Mouse (Mus musculus): ENCODE measurements around the gene Jph3.
A peak's percentile ranks its signal among the peaks of the same experiment; 100 is the strongest.

Gene Jph3

GRCm38 (mm10) chr8:121730646-121731045 is 1.2 kb downstream of the Jph3 start:
- no peak for DNase-seq

- no peak for DNase-seq
Measured at GRCm38 (mm10) chr8:121731060-121731459, 1.6 kb downstream of the Jph3 start.

DNA sequence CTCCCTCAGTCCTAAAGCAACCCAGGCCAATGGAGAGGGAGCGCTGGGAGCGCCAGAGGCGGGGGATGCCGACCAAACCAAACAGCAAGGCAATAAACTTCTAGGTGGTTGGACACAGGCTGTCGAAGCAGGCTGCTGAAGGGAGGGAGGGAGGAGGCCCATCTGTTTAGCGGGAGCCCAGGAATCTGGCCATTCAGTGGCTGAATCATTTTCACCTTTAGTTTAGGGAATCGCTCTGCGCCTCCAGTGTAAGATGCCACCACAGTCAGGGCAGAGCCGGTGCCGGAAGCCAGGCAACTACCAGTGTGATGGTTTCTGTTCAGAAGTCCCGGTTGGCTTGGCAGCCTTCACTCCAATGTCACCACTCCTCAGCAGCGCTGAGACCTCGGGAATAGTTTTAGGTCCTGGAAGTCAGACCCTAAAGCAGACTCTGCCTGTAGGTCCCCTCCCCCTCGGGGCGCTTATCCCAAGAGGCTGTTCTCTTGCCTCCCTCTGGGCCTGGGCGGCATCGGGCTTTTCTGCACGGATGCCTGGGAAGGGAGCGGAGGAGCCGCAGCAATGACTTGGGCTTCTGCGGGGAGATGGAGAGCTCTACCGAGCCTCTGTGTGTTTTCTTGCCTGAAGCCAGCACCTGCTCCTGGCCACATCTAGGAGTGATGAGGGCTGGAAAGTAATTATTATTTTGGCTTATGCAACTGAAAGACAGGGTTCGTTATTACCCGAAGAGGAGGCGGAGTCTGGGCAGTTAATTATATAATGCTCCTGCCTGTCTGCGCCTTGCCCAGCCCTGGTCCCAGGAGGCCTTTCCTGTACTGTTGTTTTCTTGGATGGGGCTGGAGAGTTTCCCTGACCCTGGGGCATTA is 2.3 kb downstream of the Jph3 start:
- no peak for DNase-seq

GRCm38 (mm10) chr8:121732334-121732665 is 2.9 kb downstream of the Jph3 start:
- no peak for DNase-seq

GRCm38 (mm10) chr8:121734262-121734661 is 4.8 kb downstream of the Jph3 start:
- DNase-seq, result no peak

- no peak for DNase-seq
Measured at GRCm38 (mm10) chr8:121736236-121736635, 6.8 kb downstream of the Jph3 start.

GRCm38 (mm10) chr8:121740721-121741120 is 11.3 kb downstream of the Jph3 start:
- DNase-seq, result no peak

GRCm38 (mm10) chr8:121749501-121749900 is 20.1 kb downstream of the Jph3 start:
- no peak for DNase-seq

DNA sequence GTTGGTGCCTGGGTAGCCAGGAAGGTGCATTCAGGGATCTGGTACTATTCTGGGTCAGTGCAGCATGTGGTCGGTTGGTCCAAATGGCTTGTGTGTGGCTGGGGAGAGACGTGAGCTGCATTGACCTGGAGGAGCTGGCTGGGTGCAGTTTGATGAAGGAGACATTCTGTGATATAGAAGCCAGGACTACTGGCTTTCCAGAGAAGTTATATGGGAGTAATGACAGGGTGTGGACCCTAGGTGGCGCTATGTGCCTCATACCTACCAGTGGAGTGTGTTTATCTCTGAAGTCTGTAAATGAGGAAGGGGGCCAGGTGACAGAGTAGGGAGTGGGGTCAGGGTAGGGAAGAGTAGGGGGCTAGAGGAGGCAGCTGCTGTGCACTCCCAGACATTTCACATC is 21.1 kb downstream of the Jph3 start:
- DNase-seq, result no peak

- DNase-seq, result peak; percentile 11 to 22
Measured at GRCm38 (mm10) chr8:121751407-121751806, 22.0 kb downstream of the Jph3 start.

- no peak for DNase-seq
Measured at GRCm38 (mm10) chr8:121758470-121758869, 29.0 kb downstream of the Jph3 start.

GRCm38 (mm10) chr8:121760484-121760883 is 31.1 kb downstream of the Jph3 start:
- DNase-seq, result no peak

DNA sequence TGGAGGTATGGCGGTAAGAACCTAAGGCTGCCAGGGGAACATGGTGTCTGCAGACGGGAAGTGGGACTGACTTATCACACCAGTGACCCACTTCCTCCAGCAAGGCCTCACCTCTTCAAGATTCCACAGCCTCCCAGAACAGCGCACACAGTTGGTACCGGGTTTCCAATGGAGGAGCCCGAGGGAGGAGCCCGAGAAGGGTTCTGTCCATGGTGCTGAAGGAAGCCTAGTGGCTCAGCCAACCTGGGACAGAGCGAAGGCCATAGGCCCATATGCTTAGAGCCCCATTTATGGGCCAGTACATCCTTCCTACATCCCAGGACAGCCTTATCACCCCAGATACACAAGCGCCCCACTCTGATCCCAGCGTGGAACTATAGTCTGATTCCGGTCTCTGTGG is 32.1 kb downstream of the Jph3 start:
- no peak for DNase-seq

DNA sequence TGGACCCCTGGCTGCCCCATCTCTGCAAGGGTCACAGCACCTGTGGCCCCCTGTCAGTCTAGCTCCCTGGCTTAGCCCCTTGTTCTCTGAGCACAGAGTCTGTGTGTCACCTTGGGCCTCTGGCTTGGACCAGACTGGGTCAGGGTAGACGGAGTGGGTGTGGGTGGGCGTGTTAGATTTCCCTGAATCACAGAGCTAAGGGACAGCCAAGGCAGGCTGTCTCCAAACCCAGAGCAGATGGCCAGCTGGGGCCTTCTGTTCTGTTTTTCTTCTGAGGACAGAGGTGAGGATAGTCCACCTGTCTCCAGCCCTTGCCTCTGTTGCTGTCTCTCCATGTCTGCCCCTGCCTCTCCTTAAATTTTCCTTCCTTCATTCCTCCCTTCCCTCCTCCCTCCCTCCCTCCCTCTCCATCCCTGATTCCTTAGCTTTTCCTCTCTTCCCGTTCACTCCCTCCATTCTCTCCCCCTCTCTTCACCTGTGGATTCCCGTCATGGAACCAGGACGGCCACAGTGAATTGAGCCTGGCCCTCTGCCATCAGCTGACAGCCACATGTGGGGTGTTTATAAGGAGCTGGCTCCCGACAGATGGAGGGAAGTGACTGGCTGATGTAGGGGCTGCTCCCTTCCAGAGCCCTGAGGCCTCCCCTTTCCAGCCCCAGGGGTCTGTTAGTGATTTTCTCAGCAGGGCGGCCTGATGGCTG is 33.7 kb downstream of the Jph3 start:
- no peak for DNase-seq

DNA sequence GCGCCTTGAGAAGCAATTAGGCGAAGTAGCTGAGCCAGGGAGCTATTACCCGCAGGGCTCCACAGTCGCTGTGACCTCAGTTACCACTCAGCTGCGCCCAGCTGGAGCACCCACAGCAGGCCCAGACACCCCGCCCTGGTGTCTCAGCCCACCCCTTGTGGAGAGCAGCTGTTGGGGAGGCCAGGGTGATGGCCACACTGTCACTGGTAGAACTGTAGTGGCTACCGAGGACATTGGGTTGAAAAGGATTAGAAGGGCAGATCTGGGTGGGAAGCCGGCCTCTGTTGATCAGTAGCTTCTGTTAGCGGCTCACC is 34.2 kb downstream of the Jph3 start:
- no peak for DNase-seq

GRCm38 (mm10) chr8:121765594-121766138 is 36.2 kb downstream of the Jph3 start:
- DNase-seq, result no peak

DNA sequence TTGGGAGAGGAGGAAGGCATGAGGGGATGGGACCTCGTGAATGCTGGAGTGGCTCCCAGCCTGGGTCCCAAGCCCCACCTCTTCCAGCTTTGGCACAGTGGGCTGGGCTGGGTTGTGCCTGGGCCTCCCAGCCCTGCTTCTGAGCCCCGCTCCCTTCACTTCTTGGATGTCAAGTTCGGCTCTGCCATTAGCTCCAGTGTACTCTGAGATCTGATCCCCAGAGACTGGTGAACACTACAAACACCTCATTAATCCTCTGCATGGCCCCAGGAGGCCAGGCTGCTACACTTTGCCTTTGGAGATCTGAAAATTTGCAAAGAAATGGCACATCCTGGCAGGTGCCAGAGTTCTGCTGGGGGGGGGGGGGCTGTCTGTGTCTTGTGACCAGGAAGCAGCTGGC is 39.7 kb downstream of the Jph3 start:
- DNase-seq, result no peak

- DNase-seq, result no peak
Measured at GRCm38 (mm10) chr8:121769621-121770020, 40.2 kb downstream of the Jph3 start.

GRCm38 (mm10) chr8:121770845-121771752 is 41.7 kb downstream of the Jph3 start:
- no peak for DNase-seq

GRCm38 (mm10) chr8:121773876-121774275 is 44.5 kb downstream of the Jph3 start:
- no peak for DNase-seq

GRCm38 (mm10) chr8:121782493-121782892 is 53.1 kb downstream of the Jph3 start:
- DNase-seq, result no peak

- DNase-seq, result no peak
Measured at GRCm38 (mm10) chr8:121786542-121786941, 57.1 kb downstream of the Jph3 start.

DNA sequence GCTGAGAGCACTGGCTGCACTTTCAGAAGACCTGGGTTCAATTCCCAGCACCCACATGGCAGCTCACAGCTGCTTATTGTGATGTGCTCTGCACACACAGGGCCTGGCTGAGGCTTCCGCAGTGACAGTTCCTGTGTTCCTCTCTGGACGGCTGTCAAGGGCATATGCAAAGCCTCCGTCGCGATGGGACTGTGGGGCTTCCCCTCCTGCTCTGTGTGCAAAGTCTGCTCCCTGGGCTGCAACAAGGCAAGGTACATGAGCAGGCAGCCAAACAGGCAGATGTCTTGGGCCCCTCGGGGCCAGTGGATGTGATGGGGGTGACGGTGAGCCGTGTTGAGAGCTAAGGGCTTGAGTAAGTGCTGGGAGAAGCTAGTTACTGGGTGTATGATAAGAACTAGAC is 59.4 kb downstream of the Jph3 start:
- no peak for DNase-seq
